Mouse (Mus musculus) heart, adult 11 months (tissue): ENCODE data around the gene Atp9a.

Experiments used
- DNase-seq: peaks from one replicate; pipeline ENCODE4 v3.0.0; 2022

The Atp9a gene

DNA sequence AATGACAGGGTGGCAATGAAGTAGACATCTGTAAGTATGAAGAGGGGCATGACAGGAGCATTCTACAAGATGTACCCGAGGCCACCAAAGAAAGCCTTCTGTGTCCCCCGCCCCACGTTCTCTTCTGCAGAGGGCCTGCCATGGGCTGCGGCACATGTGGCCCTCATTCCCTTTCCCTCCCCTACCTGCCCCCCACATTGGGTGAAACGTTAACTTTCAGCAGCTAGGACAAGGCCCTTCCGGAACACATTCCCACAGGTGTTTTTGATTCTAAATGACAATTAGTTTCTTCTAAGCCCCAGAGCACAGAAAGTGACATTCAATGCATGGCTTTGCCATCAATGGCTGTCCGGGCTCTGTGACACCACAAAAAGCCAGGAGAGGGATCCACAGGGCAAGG lies 107.3 kb downstream of the Atp9a start:
- DNase-seq, result no peak

DNA sequence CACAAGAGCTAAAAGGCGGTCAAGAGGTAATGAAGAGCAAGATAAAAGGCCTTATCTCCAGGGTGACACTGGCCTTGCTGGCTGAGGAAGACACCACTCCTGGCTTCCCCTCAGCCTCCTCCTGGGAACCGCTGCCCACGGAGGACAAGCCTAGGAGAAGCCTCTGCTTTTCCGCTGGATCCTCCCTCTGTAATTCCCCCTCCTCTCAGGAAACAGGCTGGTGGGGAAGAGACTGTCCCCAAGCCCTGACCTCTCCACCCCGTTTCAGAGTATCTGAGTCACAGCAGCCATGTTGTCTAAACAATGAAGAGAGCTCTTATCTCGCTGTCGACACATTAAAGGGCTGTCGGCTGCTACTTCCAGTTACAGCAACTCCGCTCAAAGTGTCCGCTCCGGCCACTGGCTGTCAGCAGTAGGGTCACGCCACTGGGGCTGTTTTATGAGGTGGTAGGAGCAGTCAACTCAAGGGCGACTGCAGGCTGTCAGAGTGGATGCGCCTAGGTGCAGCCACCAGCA lies 108.8 kb downstream of the Atp9a start:
- peak; percentile 91 for DNase-seq

DNA sequence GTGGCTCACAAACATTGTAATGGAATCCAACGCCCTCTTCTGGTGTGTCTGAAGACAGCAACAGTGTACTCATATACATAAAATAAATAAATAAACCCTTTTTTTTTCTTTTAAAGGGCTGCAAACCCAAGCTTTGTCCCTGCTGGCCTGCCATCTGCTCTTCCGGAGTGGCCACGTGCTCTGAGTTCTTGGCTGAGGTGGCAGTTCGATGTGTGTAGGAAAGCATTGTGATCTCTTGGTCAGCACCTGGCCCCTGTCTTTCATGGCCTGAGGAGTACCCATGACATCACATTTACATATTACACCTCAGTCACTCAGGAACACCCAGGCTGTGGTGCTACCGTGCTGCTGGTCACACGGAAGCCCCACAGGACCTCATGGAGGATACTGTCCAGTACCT lies 109.7 kb downstream of the Atp9a start:
- DNase-seq, result no peak

DNA sequence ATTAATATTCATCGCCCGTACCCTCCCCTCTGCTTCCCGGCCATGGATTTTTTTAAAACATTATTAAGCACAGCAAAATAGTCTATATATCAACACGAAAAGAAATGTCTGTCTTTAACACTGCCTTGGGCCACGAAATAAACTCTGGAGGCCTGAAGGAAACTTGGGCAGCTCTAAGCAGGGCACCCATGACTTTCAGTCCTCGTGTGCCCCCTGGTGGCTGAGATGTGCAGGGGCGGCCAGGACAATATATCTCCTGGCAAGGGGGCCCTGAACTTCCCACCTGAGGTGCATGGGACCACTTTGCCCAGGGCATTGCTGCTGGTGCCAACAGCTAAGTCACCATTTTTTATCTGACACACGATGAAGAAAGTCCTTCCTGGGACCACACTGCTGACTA lies 113.4 kb downstream of the Atp9a start:
- peak; percentile 97 for DNase-seq

DNA sequence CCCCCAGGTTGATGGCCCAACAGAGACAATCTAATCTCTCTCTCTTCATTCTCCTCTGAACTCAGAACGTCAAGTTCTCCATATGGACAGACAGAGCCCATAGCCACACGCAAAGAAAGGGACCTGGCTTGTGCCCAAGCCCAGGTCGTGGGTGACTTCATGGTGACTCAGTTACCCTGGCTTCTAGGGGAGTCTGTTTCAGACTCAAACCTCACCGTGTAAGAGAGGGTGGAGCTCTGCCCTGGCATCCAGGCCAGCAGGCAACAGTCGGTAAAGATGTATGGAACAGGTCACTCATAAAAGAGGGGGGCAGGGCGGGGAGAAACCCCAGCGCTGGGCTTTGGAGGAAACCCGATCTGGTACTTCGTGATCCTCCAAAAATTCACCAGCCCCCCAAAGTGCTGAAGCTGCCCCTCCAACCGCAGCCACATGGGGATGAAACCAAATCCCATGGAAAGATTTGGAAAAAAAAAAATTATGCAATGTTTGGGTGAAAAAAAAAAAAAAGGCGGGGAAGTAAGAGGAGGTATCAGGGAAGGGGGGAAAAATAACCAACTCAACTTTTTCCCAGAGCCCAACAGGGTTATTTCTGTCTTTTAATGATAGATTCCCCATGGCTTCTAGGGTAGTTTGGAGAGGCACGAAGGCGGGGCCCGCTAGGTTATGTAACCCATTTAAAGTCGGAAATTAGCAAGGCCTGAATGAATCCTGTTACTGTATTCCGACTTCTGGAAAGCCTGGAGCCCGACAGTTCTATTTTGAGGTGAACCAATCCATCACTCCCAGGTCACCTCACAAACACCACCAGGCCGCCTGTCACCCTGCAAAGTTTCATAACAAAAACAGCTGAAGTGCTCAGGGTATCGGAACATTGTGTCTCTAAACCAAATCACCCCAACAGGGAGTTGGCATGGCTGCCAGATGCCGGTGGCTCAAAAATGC lies 114.1 kb downstream of the Atp9a start:
- DNase-seq, result peak; percentile 92

DNA sequence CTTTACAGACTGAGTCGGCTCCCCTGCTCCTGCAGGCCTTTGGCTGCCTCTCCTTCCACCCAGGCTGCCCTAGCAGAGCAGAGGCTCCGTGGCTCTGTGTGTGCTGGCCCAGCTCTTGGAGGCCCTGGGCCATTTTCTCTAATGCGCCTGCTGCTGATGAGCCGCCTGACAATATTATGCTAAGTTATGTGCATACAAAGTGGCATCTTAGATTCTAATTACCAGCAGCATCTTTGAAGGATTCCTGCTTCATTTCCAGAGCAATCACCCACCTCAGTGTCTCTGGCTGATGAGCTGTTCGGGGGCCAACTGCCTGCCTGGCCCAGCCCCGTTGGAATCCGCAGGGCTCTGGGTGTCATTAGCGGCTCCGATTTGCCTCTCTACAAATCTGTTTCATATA lies 115.8 kb downstream of the Atp9a start:
- no peak for DNase-seq

DNA sequence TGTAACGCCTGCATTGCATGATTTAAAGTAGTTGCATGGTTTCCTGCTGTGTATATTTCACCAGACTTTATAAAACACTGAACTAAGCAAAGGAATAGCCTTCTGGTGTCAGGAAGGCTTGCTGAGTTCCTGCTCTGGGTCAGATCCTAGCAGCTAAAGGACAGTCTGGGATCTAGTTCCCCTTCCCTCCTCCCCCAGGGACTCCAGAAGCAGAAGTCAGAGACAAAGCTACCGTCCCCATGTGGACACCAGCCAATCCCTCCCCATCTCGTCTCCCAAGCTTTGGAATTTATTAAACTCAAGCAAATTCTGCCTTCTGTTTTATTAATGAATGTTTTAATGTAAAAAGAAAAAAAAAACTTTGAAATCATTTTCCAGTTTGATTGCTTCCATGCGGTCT lies 117.1 kb downstream of the Atp9a start:
- no peak for DNase-seq

DNA sequence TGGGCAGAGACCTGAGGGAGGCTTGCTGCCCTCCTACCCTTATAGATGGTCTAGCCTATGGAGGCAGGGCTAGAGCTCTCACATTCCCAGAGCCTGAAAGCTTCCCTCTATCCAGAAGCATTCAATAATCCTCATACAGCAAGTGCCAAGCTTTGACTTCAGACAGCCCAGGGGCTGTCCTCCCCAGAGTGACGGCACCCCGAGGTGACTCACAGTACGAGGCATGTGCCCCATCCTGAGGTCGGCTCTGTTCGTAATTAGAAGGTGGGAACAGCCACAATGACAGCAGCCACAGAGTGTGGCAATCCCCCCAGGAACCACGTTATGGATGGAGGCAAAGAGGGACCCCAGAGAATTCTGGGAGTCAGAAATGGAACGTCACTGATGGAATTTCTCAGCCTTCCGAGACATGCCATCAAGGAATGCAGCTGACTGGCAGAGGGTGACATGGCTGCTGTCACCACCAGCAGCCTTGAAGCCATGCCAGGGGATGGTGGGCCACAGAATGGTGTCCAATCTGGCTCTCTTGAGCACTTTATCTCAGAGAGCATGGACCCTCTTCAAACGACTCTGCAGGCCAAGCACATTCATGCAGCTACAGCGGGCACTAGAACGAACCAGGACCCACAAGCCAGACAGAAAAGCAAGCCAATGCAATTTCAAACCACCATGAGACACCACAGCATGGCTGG lies 121.0 kb downstream of the Atp9a start:
- no peak for DNase-seq

DNA sequence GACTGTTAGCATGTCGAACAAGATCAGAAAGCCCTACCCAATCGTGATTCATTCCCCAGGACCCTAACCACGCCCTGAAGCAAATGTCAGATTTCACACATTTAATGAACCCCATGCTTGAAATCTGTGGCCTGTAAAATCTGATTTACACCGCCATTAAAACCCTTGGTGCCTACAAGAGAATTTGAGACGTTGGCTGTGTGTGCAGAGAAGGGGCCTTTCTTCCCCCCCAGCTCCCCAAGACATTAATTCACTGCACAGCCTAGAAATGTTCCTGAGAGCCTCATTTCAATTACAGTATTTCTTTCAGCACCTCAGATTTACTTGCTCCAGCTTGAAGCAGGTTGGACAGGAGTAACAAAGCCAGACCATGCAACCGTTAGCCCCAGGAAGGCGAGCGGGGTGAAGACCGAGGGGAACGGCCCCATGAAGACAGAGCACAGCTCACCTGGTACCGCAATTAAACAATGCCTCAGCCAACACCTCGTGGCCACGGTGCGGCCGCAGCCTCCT lies 123.9 kb downstream of the Atp9a start:
- no peak for DNase-seq

DNA sequence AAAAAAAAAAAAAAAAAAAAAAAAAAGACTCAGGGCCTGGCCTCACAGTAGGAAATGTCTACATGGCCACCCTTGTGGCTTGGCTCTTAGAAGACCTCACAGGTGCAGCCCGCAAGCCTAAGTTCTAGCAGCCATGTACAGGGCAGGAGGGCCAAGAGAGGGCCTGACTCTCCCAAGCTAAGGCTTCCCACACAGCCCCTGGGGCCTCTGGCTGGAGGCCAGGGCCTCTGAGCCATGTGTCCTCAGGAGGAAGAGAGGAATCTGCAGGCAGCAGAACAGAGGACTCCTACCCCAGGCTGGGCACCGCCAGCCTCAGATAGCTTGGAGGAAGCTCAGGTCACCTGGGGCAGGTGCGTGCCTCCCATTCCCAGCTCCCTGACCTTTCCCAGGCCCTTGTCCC lies 127.0 kb downstream of the Atp9a start:
- DNase-seq, result no peak

DNA sequence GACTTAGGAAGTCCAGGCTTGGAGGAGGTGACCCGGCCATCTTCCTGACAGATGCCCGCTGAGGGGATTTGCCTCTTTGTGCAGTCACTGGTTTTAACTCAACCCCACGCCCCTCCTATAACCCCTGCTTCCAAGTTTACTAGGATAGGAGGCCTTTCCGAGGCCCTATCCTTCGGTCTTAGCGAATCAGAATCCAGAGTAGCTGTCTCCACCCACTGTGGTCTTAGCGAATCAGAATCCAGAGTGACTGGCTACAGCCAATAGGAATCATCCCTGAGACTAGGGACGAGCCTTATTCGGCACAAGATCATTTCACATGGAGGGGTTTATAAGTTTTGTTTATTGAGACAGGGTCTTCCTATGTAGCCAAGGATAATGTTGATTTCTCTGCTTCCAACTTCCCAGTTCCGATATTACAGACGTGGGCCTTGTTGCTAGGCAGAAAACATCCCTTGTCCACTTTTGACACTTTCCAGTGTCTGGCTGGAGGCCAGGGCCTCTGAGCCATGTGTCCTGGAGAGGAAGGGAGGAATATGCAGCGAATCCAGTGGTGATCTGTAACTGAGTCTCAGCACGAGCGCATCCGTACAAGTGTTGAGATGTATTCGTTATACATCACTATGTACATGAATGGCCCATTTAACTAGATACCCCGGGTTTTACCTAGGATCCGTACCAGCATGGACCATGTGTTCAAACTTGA lies 127.9 kb downstream of the Atp9a start:
- DNase-seq, result peak; percentile 97

DNA sequence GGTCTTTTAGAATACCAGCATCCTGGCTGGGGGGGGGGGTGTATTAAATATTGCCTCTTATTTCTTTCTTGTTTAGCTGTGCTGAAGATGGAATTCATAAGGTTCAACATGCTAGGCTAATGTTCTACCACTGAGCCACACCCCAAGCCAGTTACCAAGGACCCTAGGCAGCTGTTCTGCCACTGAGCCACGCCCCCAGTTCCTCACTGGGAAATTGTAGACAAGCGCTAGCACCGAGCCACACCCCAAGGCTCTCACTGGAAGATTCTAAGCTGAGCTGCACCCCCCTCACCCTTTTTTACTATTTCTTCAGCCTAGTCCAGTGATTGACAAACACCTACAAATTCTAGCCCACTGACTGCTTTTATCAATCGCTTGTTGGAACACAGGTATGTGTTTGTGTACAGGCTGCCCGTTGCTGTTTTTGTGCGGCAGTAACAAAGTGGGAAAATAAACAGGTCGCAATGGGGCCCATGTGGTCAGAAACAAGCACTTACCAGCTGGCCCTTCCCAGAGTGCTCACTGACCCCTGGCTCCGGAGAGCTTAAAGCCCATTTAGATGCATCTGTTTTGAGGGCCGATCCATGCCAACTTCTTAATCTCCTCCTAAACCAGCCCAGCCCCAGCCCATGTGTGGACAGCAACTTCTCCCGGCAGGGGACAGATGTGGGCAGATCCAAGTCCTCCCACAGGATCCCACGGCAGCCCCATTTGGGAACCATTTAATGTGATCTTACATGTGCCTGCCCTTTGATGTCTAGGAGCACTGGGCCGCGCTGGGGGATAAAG lies 128.9 kb downstream of the Atp9a start:
- no peak for DNase-seq

DNA sequence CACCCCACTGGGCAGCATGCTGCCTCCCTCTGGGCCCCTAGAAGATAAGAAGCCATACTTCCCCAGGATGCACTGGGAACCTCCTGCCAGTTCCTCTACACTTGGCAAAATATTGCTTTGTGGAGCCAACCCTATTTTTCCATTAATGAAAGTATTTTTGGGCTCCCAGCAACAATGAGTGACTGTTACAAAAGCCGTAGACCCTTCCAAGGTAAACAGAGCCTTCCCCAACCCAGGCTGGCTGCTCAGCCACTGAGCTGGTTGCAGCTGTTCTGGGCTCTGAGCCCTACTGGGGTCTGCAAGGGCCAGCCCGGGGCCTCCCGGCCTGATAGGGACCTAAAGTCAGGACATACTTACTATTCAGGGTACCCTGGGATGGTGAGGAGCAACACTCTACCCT lies 131.3 kb downstream of the Atp9a start:
- peak; percentile 96 for DNase-seq

DNA sequence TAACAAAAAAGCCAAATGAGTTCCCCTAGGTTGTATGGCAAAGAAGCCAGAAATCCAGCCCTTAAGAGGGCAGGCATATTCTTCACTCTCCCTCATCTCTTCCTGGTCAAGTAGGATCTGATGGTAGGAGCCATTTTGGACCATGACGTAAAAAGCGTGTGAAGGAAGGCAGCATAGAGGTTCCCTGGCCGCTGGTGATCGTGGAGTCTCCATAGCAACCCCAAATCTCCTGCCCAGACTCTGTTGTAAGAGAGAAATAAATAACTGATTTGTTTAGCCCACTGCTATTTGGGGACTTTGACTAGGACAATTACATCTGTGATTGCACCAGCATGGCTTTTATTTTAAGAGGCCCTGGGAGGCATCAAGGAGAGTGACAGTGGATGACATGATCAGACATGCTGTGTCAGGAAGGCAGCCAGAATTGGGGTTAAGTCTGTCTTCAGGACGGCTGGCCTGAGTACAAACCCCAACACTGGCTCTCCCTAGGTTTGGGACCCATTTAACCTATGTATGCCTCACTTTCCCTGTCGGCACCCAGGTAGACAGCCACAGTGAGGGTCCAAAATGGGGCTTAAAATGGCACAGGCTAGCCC lies 132.5 kb downstream of the Atp9a start:
- no peak for DNase-seq

DNA sequence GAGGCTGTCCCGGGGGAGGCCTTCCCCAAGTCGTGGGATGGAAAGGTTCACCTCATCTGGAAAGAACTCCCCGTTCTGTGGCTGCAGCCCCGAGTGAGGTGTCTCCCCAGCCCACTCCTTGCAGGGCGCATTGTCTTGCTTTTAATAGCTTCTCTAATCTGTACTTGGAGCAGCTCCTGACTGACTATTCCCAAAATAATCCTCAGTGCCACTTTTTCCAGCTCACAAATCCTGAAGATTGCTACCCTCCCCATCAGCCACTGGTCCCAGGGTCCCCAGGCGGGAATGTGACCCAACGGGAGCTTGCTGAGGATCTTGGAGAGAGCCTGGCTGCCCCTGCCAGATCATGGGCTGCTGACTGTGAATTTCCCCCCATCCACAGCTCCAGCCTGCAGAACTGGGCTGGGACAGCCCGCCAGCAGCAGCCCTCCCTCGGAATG lies 134.1 kb downstream of the Atp9a start:
- peak; percentile 96 for DNase-seq

DNA sequence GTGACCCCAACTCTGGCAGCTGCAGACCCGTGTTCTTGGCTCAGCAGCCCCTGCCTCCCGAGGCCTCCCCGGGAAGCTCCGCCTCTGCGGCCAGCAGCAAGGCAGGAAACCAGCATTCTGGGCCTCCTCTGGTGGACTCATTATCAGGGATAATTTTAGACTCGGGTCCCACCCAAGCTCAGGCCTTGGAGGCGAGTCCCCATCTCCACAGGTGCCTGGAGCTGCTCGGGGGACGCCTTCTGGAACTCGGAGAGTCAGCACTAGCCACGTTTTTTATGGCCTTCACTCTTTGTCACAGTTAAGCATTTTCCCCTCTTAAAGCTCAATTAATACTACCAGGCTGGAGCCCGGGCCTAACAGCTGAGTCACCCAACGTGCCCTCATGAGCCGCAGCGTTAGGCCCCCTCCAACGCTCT lies 137.5 kb downstream of the Atp9a start:
- DNase-seq, result peak; percentile 98

DNA sequence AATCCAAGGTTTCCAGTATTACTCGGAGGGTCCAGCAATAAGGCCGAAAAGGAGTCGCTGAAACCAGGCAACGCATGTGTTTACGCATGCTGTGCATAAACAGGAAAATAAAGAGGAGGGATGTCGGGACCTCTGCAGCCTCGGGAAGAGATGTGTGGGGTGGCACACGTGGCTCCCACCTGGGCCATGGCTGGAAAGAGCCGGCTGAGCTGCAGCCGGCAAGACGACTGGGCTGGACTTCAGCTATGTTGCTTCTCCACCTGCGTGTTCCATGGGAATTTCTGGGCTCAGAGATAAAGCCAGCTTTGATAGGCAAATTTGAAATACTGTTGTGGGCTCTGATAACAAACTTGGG lies 139.8 kb downstream of the Atp9a start:
- no peak for DNase-seq

DNA sequence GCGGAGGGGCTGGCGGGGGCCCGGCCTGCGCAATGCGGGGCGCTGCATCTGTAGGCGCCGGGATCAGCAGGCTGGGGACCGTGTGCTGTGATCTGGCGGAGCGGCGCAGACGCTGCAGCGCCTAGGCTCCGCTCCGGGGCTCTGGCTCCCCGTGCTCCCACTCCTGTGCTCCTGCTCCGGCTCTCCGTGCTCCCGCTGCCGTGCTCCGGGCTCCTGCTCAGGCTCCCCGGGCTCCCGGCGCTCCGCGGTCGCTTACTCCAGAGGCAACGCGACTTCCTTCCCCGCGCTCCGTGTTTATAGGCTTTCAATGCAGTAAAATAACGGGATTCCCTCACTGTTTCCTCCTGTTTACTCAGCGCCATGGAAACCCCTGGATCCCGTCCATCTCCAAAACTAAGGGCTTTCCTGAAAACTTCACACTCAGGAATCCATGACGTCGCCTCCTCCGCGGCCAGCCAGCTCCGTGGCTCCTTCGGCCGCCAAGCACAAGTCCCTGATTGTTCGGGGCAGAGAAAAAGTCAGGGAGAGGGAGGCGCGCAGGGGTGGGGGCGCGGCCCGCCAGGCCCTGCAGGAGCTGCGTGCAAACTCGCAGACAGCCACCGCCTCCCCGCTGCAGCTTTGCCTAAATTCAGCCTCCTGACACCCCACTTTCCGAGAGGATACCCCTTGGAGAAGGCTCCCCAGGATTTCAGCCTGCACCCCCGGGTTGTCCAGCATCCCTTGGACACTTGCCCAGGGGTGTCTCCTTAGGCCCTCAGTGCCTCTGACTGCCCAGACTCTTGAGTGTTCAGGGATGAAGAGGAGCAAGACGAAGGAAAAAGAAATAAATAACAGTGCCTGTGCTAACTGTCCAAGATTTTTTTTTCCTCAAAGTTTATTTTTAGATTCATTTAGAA lies 140.5 kb downstream of the Atp9a start, which contains the start of gene Nfatc2:
Nfatc2 (minus strand) TSS at position 167 of the 896 bp plus-strand sequence.
- peak; percentile 99 for DNase-seq

DNA sequence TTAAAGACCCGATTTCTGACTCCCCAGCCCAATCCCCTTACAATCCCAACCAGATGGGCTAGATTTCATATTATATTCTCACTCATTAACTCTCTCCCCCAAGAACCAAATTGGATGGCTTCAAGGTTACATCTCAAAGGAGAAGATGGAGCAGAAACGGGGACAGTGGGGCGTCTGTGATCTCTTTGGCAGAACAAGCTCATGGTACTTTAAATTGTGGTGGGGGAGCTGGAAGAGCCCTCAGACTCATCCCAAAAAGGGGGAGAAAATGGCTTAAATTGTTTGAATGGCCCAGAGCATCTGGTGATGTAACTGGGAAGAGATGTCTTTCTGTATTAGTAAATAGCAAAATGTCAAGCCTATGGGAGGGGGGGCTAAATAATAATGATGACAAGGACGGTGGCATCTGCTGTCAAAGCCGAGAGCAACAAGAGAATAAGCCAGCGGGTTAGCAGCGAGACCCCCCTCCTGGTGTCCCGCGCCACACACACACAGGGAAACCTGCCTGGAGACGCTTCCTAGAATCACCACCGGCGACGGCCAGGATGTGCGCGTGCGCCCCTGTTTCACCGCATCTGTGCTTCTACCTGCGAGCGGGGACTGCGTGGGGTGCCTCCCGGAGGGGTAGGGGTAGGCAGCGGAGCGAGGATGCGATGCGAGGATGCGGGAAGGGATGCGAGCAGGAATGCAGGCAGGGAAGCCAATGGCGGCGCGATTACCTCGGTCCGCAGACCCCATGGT lies 141.3 kb downstream of the Atp9a start:
- peak; percentile 95 for DNase-seq

DNA sequence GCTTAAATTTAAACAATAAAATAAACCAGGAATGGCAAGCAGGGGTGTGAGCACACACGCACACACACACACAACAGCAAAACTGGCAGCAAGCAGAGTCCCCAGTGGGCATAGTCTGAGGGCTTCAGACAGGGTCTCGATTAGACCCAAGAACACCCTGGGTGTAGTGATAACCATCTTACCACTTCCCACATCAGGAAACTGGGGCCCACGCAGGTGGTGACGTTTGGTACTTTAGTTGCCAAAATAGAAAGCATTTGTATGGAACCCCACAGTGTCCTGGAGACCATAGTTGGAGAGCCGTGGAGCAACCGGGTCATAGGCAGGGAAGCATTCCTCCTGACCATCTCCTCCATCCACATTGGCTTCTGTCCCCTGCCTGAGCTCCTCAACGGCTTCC lies 146.5 kb downstream of the Atp9a start:
- DNase-seq, result no peak
